Mouse (Mus musculus): ENCODE measurements around the gene Brca1. TPM values are rescaled to one million over a fixed set of nuclear protein-coding genes. Genes with fewer than 3 reads are reported as not detected.
"Not testable (repeated sequence)": the region's sequence is repeated elsewhere in the genome, so short reads cannot be mapped to it uniquely, and the experiment has no call there.

The Brca1 gene
- polyA plus RNA-seq, 1 experiment from 2014 or later = 1.9 TPM

DNA sequence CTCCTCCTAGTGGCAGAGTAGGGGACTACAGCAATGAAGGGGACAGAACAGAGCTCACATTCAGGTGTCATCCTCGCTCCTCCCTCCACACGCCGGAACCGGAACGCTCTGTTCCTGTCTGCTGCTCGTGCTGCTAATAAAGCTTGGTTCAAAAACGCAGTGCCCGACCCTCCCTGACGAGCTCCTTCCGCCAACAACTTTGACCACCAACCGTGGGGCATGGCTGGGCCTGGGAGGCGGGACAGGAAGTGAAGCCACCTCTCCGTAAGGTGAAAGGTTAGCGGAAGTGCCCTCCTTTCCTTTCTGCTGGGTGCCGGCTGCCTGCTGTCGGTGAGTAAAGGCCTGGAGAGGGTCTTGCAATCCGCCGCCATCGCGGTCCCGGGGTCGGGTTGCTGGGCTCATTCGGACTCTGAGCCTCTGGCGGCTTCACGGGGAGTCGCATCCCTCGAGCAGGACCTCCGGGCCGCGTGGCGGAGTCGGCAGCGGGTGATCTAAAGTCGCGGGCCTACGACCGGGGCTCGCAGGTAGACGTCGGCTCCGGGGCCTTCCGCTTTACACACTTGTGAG lies 109.5 kb downstream of the Brca1 start, which contains the start of gene Rpl27:
Gene Rpl27, plus strand, starts transcription at position 172 of the 567 bp plus-strand sequence.
- peak; percentile 98 for ATAC-seq
- WGBS = 0% methylated on average over 42 of the region's 42 CpGs

DNA sequence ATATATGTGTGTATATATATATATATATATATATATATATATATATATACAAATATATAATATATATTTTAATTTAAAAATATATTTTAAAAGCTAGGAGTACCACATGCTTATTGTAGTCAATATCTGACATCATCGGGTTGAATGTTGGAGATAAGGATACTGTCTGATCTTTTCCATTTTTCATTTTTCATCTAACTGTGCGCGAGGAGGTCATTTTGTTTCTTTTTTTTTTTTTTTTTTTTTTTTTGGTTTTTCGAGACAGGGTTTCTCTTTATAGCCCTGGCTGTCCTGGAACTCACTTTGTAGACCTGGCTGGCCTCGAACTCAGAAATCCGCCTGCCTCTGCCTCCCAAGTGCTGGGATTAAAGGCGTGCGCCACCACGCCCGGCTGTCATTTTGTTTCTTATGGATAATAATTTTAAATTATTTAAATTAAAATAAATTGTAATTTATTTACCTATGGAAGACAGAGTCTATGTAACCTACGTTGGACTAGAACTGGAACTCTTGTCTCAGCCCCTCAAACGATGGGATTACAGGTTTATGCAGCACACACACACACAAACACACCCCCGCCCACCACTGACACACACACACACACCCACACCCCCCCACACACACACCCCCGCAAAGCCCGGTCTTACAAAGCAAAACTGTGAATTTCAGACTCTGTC lies 110.2 kb downstream of the Brca1 start:
- not testable (repeated sequence) for H3K27me3 ChIP-seq (ENCODE audit: control insufficient read depth, insufficient read depth, low read depth, low read length); H3K9me3 ChIP-seq (replicated peaks; ENCODE audit: control insufficient read depth, low read length, poor library complexity, severe bottlenecking); H3K9ac ChIP-seq (ENCODE audit: low read depth, low read length)
- ATAC-seq = peak; percentile 65; the same call in 1 of the 2 replicates
- peaks cover 16% of the 10 kb centered on the region for H3K36me3 ChIP-seq (ENCODE audit: control insufficient read depth, insufficient read depth, low read length)
- H3K4me3 ChIP-seq (ENCODE audit: low read depth, low read length) = peak overlapping the region; percentile 59
- 36% methylated on average over 14 of the region's 15 CpGs for WGBS
- H3K27ac ChIP-seq (ENCODE audit: low read length) = peak overlapping the region; percentile 58; the same call in 1 of the 2 replicates
- peak overlapping the region; percentile 49 for H3K4me2 ChIP-seq (ENCODE audit: low read length)
- peaks cover 14% of the 10 kb centered on the region for H3K4me1 ChIP-seq (ENCODE audit: control insufficient read depth, insufficient read depth, low read length)

More for the DNA sequence above, 109.5 kb downstream of the Brca1 start, which contains the start of gene Rpl27:
- H3K4me2 ChIP-seq (ENCODE audit: low read length) = peak within 1 kb of the TSS; percentile 84
- H3K27me3 ChIP-seq (ENCODE audit: control insufficient read depth, insufficient read depth, low read depth, low read length) = no peaks in the 10 kb centered on the region
- H3K36me3 ChIP-seq (ENCODE audit: control insufficient read depth, insufficient read depth, low read length) = peaks cover 16% of the 10 kb centered on the region
- peak within 1 kb of the TSS; percentile 86 for H3K27ac ChIP-seq (ENCODE audit: low read length)
- peaks cover 14% of the 10 kb centered on the region for H3K4me1 ChIP-seq (ENCODE audit: control insufficient read depth, insufficient read depth, low read length)
- H3K4me3 ChIP-seq (ENCODE audit: low read depth, low read length) = peak within 1 kb of the TSS; percentile 59
- no peaks in the 10 kb centered on the region for H3K9me3 ChIP-seq (replicated peaks; ENCODE audit: control insufficient read depth, low read length, poor library complexity, severe bottlenecking)
- H3K9ac ChIP-seq (ENCODE audit: low read depth, low read length) = peak within 1 kb of the TSS; percentile 69

Other genes starting within 250 kb of the Brca1 start
- gene Becn1, start 249.7 kb downstream of the Brca1 start, polyA plus RNA-seq (2015; fragmentation: Nextera tagmentation; extraction: Ambion mirVana) = 159 and 177 TPM in 2 replicates
- gene Psme3, start 235.7 kb downstream of the Brca1 start, polyA plus RNA-seq (2015; fragmentation: Nextera tagmentation; extraction: Ambion mirVana) = 107 and 121 TPM in 2 replicates
- gene Aoc2, start 226.9 kb downstream of the Brca1 start, polyA plus RNA-seq (2015; fragmentation: Nextera tagmentation; extraction: Ambion mirVana) = 2.0 and 2.2 TPM in 2 replicates
- 0.13 and 0.14 TPM in 2 replicates for gene Aoc3, start 221.3 kb downstream of the Brca1 start, polyA plus RNA-seq (2015; fragmentation: Nextera tagmentation; extraction: Ambion mirVana)
- not detected in 2 replicates for gene G6pc, start 184.4 kb downstream of the Brca1 start, polyA plus RNA-seq (2015; fragmentation: Nextera tagmentation; extraction: Ambion mirVana)
- 96.2 and 98.2 TPM in 2 replicates for gene Aarsd1, start 134.3 kb downstream of the Brca1 start, polyA plus RNA-seq (2015; fragmentation: Nextera tagmentation; extraction: Ambion mirVana)
- gene Gm27029, start 127.2 kb downstream of the Brca1 start, polyA plus RNA-seq (2015; fragmentation: Nextera tagmentation; extraction: Ambion mirVana) = 7.0 and 7.9 TPM in 2 replicates
- gene Rundc1, start 126.9 kb downstream of the Brca1 start, polyA plus RNA-seq (2015; fragmentation: Nextera tagmentation; extraction: Ambion mirVana) = 32.1 and 32.6 TPM in 2 replicates
- 3.0 and 3.1 TPM in 2 replicates for gene Ptges3l, start 126.6 kb downstream of the Brca1 start, polyA plus RNA-seq (2015; fragmentation: Nextera tagmentation; extraction: Ambion mirVana)
- 185 and 220 TPM in 2 replicates for gene Rpl27, start 109.7 kb downstream of the Brca1 start, polyA plus RNA-seq (2015; fragmentation: Nextera tagmentation; extraction: Ambion mirVana)
- 2.5 and 3.1 TPM in 2 replicates for gene Ifi35, start 103.5 kb downstream of the Brca1 start, polyA plus RNA-seq (2015; fragmentation: Nextera tagmentation; extraction: Ambion mirVana)
- gene Rnd2, start 87.0 kb downstream of the Brca1 start, polyA plus RNA-seq (2015; fragmentation: Nextera tagmentation; extraction: Ambion mirVana) = 67.7 and 76.5 TPM in 2 replicates
- gene Vat1, start 85.7 kb downstream of the Brca1 start, polyA plus RNA-seq (2015; fragmentation: Nextera tagmentation; extraction: Ambion mirVana) = 134 and 145 TPM in 2 replicates
- gene Nbr1, start 194 bp upstream of the Brca1 start, polyA plus RNA-seq (2015; fragmentation: Nextera tagmentation; extraction: Ambion mirVana) = 98.4 and 108 TPM in 2 replicates
- 2.2 and 3.2 TPM in 2 replicates for gene Tmem106a, start 30.3 kb upstream of the Brca1 start, polyA plus RNA-seq (2015; fragmentation: Nextera tagmentation; extraction: Ambion mirVana)
- gene Gm11634, start 47.3 kb upstream of the Brca1 start, polyA plus RNA-seq (2015; fragmentation: Nextera tagmentation; extraction: Ambion mirVana) = not detected in 2 replicates
- gene Rdm1, start 75.2 kb upstream of the Brca1 start, polyA plus RNA-seq (2015; fragmentation: Nextera tagmentation; extraction: Ambion mirVana) = 10.6 and 10.7 TPM in 2 replicates
- gene Arl4d, start 113.6 kb upstream of the Brca1 start, polyA plus RNA-seq (2015; fragmentation: Nextera tagmentation; extraction: Ambion mirVana) = 6.2 and 6.8 TPM in 2 replicates
- gene Dhx8, start 181.0 kb upstream of the Brca1 start, polyA plus RNA-seq (2015; fragmentation: Nextera tagmentation; extraction: Ambion mirVana) = 32.0 and 34.3 TPM in 2 replicates
- 7.5 and 9.8 TPM in 2 replicates for gene Etv4, start 233.4 kb upstream of the Brca1 start, polyA plus RNA-seq (2015; fragmentation: Nextera tagmentation; extraction: Ambion mirVana)